Mouse (Mus musculus) small intestine, adult 2 months (tissue): Measurements from ENCODE around the gene Agpat4. TPM values are rescaled to one million over a fixed set of nuclear protein-coding genes. Genes with fewer than 3 reads are reported as not detected.
A peak's percentile ranks its signal among the peaks of the same experiment; 100 is the strongest.

Experiments
- H3K27ac ChIP-seq: fragments of 200-500 bp; 2 replicates; pipeline ENCODE4 v1.5.1; 2012; ENCODE audit warnings: low read depth, low read length, control low read depth, inconsistent platforms; ENCODE audit not compliant: insufficient read depth
- H3K27me3 ChIP-seq: fragments of 200-500 bp; 2 replicates; pipeline ENCODE4 v1.6.1; 2012; ENCODE audit warnings: mild to moderate bottlenecking, moderate library complexity, low read length, inconsistent platforms; ENCODE audit not compliant: control insufficient read depth, insufficient read depth
- H3K36me3 ChIP-seq: fragments of 200-500 bp; 2 replicates; pipeline ENCODE4 v1.6.1; 2012; ENCODE audit warnings: mild to moderate bottlenecking, low read length, control low read depth, inconsistent platforms; ENCODE audit not compliant: control insufficient read depth, insufficient read depth
- H3K4me1 ChIP-seq: fragments of 200-500 bp; 2 replicates; pipeline ENCODE4 v1.6.1; 2012; ENCODE audit warnings: low read length, inconsistent platforms, mixed read lengths; ENCODE audit not compliant: control insufficient read depth, insufficient read depth, insufficient read length
- H3K4me3 ChIP-seq: fragments of 200-500 bp; 2 replicates; pipeline ENCODE4 v1.5.1; 2012; ENCODE audit warnings: low read depth, mild to moderate bottlenecking, control low read depth, inconsistent platforms, low read length, moderate library complexity
- CTCF ChIP-seq: fragments of 200-500 bp; IDR thresholded peaks from 2 replicates; pipeline ENCODE4 v1.5.1; 2012; ENCODE audit warnings: low read depth, mild to moderate bottlenecking, control low read depth, inconsistent platforms, low read length, moderate library complexity, mixed read lengths; ENCODE audit not compliant: insufficient replicate concordance, insufficient read length; ENCODE audit errors: extremely low read depth
- POLR2A ChIP-seq: fragments of 200-500 bp; IDR thresholded peaks from 2 replicates; pipeline ENCODE4 v1.6.1; 2012; ENCODE audit warnings: low read depth, mild to moderate bottlenecking, control low read depth, inconsistent platforms, low read length, moderate library complexity
- WGBS: fragments of 180-500 bp; shearing (Covaris S2); methylation state at CpG from one replicate; pipeline ENCODE4 v1.1.7; 2018; 5-methylcytosine and 5-hydroxymethylcytosine counted together
- polyA plus RNA-seq: library from polyadenylated mRNA; depleted of rRNA; stranded (reverse); fragments of >200 nt; gene quantifications from 2 replicates; pipeline ENCODE4 v1.2.3, GENCODE M21; 2012

Agpat4 gene
- polyA plus RNA-seq, 1 experiment, result 10.3 TPM

GRCm38 (mm10) chr17:12204246-12204645, 85.7 kb downstream of the Agpat4 start:
- peaks cover 45% of the 10 kb centered on the region for H3K4me1 ChIP-seq
- no peaks in the 10 kb centered on the region for H3K27me3 ChIP-seq
- no peak overlapping the region for H3K4me3 ChIP-seq
- no peak for TF ChIP-seq CTCF
- no peak for TF ChIP-seq POLR2A
- 0 out of 2 replicates have a peak overlapping the region, but pooled peaks have one; percentile 29 for H3K27ac ChIP-seq
- 58% methylated on average over 3 of the region's 3 CpGs for WGBS
- H3K36me3 ChIP-seq, result no peaks in the 10 kb centered on the region

GRCm38 (mm10) chr17:12204689-12205014, 86.1 kb downstream of the Agpat4 start:
- no peaks in the 10 kb centered on the region for H3K36me3 ChIP-seq
- no peak overlapping the region for H3K4me3 ChIP-seq
- 67% methylated on average over 3 of the region's 3 CpGs for WGBS
- H3K27ac ChIP-seq, result peak overlapping the region; percentile 29; the same call in 1 of the 2 replicates
- H3K27me3 ChIP-seq, result no peaks in the 10 kb centered on the region
- H3K4me1 ChIP-seq, result peaks cover 45% of the 10 kb centered on the region
- TF ChIP-seq CTCF, result no peak

GRCm38 (mm10) chr17:12205015-12205693, 86.7 kb downstream of the Agpat4 start:
- Histone ChIP-seq H3K4me1 (peaks cover 45% of the 10 kb centered on the region), H3K36me3 (no peaks in the 10 kb centered on the region), H3K27ac (peak overlapping the region; percentile 29), H3K4me3 (no peak overlapping the region), H3K27me3 (no peaks in the 10 kb centered on the region)
- TF ChIP-seq CTCF, result no peak
- no peak for TF ChIP-seq POLR2A
- WGBS, result 20% methylated on average over 10 of the region's 10 CpGs

GRCm38 (mm10) chr17:12205694-12206075, 87.2 kb downstream of the Agpat4 start:
- Histone ChIP-seq H3K36me3 (no peaks in the 10 kb centered on the region), H3K27ac (peak overlapping the region; percentile 45), H3K4me3 (no peak overlapping the region), H3K4me1 (peaks cover 45% of the 10 kb centered on the region), H3K27me3 (no peaks in the 10 kb centered on the region)
- TF ChIP-seq POLR2A (no peak), CTCF (no peak)
- WGBS, result 4% methylated on average over 4 of the region's 4 CpGs

- no peak for TF ChIP-seq CTCF
- no peak for TF ChIP-seq POLR2A
- no peaks in the 10 kb centered on the region for H3K36me3 ChIP-seq
- H3K4me3 ChIP-seq, result no peak overlapping the region
- 44% methylated on average over 3 of the region's 3 CpGs for WGBS
- H3K4me1 ChIP-seq, result peaks cover 45% of the 10 kb centered on the region
- H3K27me3 ChIP-seq, result no peaks in the 10 kb centered on the region
- H3K27ac ChIP-seq, result peak overlapping the region; percentile 45
Observed at GRCm38 (mm10) chr17:12206248-12206647, 87.7 kb downstream of the Agpat4 start.

GRCm38 (mm10) chr17:12207022-12207548, 88.6 kb downstream of the Agpat4 start:
- TF ChIP-seq CTCF, result no peak
- no peak for TF ChIP-seq POLR2A
- H3K27ac ChIP-seq, result no peak overlapping the region
- H3K4me1 ChIP-seq, result peaks cover 45% of the 10 kb centered on the region
- H3K36me3 ChIP-seq, result no peaks in the 10 kb centered on the region
- WGBS, result 16% methylated on average over 1 of the region's 1 CpGs
- no peak overlapping the region for H3K4me3 ChIP-seq
- H3K27me3 ChIP-seq, result no peaks in the 10 kb centered on the region

- 87% methylated on average over 4 of the region's 4 CpGs for WGBS
- Histone ChIP-seq H3K36me3 (peaks cover 2% of the 10 kb centered on the region; the same call in 1 of the 2 replicates), H3K4me3 (no peak overlapping the region), H3K4me1 (peaks cover 28% of the 10 kb centered on the region), H3K27ac (no peak overlapping the region), H3K27me3 (no peaks in the 10 kb centered on the region)
- TF ChIP-seq CTCF (no peak), POLR2A (no peak)
Observed at GRCm38 (mm10) chr17:12209481-12209880, 91.0 kb downstream of the Agpat4 start.
